22 mouse cellular contexts compared by ENCODE assay signal in the genomic region with DNA sequence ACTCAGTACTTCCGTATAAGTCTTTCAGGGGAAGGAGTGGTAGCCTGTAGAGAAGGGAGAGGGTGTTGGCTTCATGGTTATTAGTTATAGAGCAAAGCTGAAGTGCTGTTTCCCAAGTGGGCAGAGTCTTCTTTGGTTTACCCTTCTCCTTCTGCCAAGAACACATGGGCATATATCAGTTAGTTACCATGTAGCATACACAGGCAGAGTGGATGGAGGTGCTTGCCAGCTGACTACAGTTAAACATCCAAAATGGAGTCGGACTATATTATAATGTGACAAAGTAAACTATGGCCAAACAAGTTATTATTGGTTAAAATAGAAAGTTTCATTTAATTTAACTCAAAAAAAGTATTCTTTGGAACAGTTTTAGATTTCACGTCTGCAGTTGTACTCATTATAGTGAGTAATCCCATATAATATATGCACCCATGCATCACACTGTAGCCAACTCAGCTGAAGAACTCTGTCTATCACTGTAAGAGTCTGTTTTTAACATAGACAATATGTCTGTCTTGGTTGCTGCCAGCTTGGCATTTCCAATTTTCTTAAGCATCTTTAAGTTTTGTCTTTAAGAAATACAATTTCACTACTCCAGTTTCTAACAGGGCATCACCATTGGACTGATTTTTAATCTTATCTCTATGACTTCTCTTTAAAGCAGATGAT.
"Had no signal": no experiment of that assay in that cellular context is flagged by ENCODE, and none has a peak within 500 bp of the region (broad histone marks: within the 10 kb centered on the region; RNA-seq: fewer than 3 reads in every experiment).

No protein-coding gene starts in this region.

- H3K9me3 ChIP-seq: kidney, embryonic 15.5 days; limb, embryonic 12.5 days; limb, embryonic 15.5 days; megakaryocyte, embryonic 14.5 days; midbrain, embryonic 10.5 days; neural tube, embryonic 12.5 days; neural tube, embryonic 15.5 days; stomach, embryonic 15.5 days had no signal

- H3K4me2 ChIP-seq: kidney, embryonic 15.5 days; limb, embryonic 12.5 days; limb, embryonic 15.5 days; liver, embryonic 11.5 days; lung, embryonic 14.5 days; neural tube, embryonic 12.5 days; neural tube, embryonic 15.5 days; stomach, embryonic 15.5 days had no signal

- DNase-seq: kidney, postnatal 10 days; kidney, postnatal 4 days; left cerebral cortex, postnatal 4 days; liver, postnatal 0 days; lung, embryonic 14.5 days; midbrain, embryonic 14.5 days; right cerebral cortex, postnatal 25 days; spleen, adult 18-20 months; thymus, adult 18-20 months; thymus, postnatal 36 days had no signal

- H3K36me3 ChIP-seq: kidney, embryonic 15.5 days; limb, embryonic 12.5 days; limb, embryonic 15.5 days; midbrain, embryonic 10.5 days; neural tube, embryonic 12.5 days; neural tube, embryonic 15.5 days; stomach, embryonic 15.5 days had no signal

- H3K27me3 ChIP-seq: kidney, embryonic 15.5 days; limb, embryonic 12.5 days; limb, embryonic 15.5 days; megakaryocyte, embryonic 14.5 days; neural tube, embryonic 12.5 days; neural tube, embryonic 15.5 days; stomach, embryonic 15.5 days had no signal

- ATAC-seq: liver, postnatal 0 days; lung, postnatal 0 days had no signal

- H3K9ac ChIP-seq: kidney, embryonic 15.5 days; limb, embryonic 12.5 days; limb, embryonic 15.5 days; liver, embryonic 14.5 days; liver, postnatal 0 days; lung, embryonic 14.5 days; neural tube, embryonic 12.5 days; neural tube, embryonic 15.5 days; stomach, embryonic 15.5 days had no signal

- H3K4me1 ChIP-seq: kidney, embryonic 15.5 days; limb, embryonic 12.5 days; limb, embryonic 15.5 days; megakaryocyte, embryonic 14.5 days; midbrain, embryonic 10.5 days; neural tube, embryonic 12.5 days; neural tube, embryonic 15.5 days; stomach, embryonic 15.5 days had no signal

- H3K27ac ChIP-seq: kidney, embryonic 15.5 days; limb, embryonic 12.5 days; limb, embryonic 15.5 days; liver, embryonic 14.5 days; macrophage; midbrain, embryonic 10.5 days; neural tube, embryonic 12.5 days; neural tube, embryonic 15.5 days; stomach, embryonic 15.5 days had no signal

- H3K4me3 ChIP-seq: kidney, embryonic 15.5 days; limb, embryonic 12.5 days; limb, embryonic 15.5 days; megakaryocyte, embryonic 14.5 days; midbrain, embryonic 10.5 days; neural tube, embryonic 12.5 days; neural tube, embryonic 15.5 days; stomach, embryonic 15.5 days had no signal
